Mouse (Mus musculus) heart, embryonic 12.5 days (tissue): ENCODE measurements around the gene Gpr162. TPM values are rescaled to one million over a fixed set of nuclear protein-coding genes. Genes with fewer than 3 reads are reported as not detected.

Experiments used
- ATAC-seq: fragments of 200-750 bp; cut with Nextera tagmentation; 2 replicates; pipeline ENCODE4 v1.8.0; 2017; ENCODE audit warnings: moderate TSS enrichment, moderate library complexity; ENCODE audit not compliant: insufficient number of reproducible peaks, low FRiP score
- H3K27ac ChIP-seq: fragments of 300-500 bp; sonication (generic); 2 replicates; pipeline ENCODE4 v1.5.1; 2016; ENCODE audit warnings: mild to moderate bottlenecking, moderate library complexity; ENCODE audit not compliant: poor library complexity, severe bottlenecking
- H3K27me3 ChIP-seq: fragments of 300-500 bp; sonication (generic); replicated peaks from 2 replicates; pipeline ENCODE4 v1.6.1; 2016; ENCODE audit warnings: mild to moderate bottlenecking, moderate library complexity
- H3K36me3 ChIP-seq: fragments of 300-500 bp; sonication (generic); 2 replicates; pipeline ENCODE4 v1.6.1; 2016; ENCODE audit warnings: mild to moderate bottlenecking, moderate library complexity
- H3K4me1 ChIP-seq: fragments of 300-500 bp; sonication (generic); replicated peaks from 2 replicates; pipeline ENCODE4 v1.6.1; 2016; ENCODE audit warnings: mild to moderate bottlenecking
- H3K4me2 ChIP-seq: fragments of 300-500 bp; sonication (generic); 2 replicates; pipeline ENCODE4 v1.6.1; 2016; ENCODE audit warnings: mild to moderate bottlenecking, moderate library complexity
- H3K4me3 ChIP-seq: fragments of 300-500 bp; sonication (generic); 2 replicates; pipeline ENCODE4 v1.5.1; 2016; ENCODE audit warnings: mild to moderate bottlenecking
- H3K9ac ChIP-seq: fragments of 300-500 bp; sonication (generic); 2 replicates; pipeline ENCODE4 v1.6.1; 2016; ENCODE audit warnings: mild to moderate bottlenecking, moderate library complexity
- H3K9me3 ChIP-seq: fragments of 300-500 bp; sonication (generic); replicated peaks from 2 replicates; pipeline ENCODE4 v1.6.1; 2016; ENCODE audit warnings: mild to moderate bottlenecking, moderate library complexity
- WGBS: fragments of 180-500 bp; shearing (Covaris S2); methylation state at CpG from one replicate; pipeline ENCODE4 v1.1.7; 2016; 5-methylcytosine and 5-hydroxymethylcytosine counted together
- polyA plus RNA-seq: library from polyadenylated mRNA; unstranded; fragments of >200 nt; fragmentation: Nextera tagmentation; extraction: Ambion mirVana; gene quantifications from 2 replicates; pipeline ENCODE4 v1.2.1, GENCODE M21; 2016

Gene Gpr162
- polyA plus RNA-seq, 1 experiment from 2014 or later = 2.2 TPM

DNA sequence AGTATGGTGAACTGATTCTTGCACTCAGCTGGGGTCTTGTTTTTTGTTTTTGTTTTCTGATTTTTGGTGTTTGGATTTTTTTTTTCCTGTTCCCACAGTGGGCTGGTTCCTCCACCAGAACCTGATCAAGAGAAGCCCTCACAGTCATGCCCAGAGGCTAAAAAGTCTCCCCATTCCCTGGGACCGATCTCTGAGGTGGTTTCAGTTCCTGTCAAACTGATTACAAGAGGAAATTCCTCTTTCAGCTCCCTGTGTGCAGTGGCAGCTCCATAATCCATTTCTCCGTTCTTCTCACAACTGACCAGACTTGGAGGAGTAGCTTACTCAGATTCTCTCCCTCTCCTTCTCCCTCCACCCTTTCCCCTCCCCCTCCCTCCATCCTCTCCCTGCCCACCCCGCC lies 10.6 kb upstream of the Gpr162 start:
- Histone ChIP-seq H3K4me3 (no peak overlapping the region), H3K9me3 (no peaks in the 10 kb centered on the region), H3K27ac (no peak overlapping the region), H3K36me3 (no peaks in the 10 kb centered on the region), H3K27me3 (no peaks in the 10 kb centered on the region), H3K4me2 (no peak overlapping the region), H3K4me1 (no peaks in the 10 kb centered on the region), H3K9ac (no peak overlapping the region)
- ATAC-seq = no peak
- 25% methylated on average over 3 of the region's 3 CpGs for whole genome bisulfite sequencing

- peaks cover 43% of the 10 kb centered on the region for H3K27me3 ChIP-seq
- H3K9me3 ChIP-seq = no peaks in the 10 kb centered on the region
- H3K27ac ChIP-seq = no peak overlapping the region
- no peak for ATAC-seq
- WGBS = 58% methylated on average over 6 of the region's 7 CpGs
- no peaks in the 10 kb centered on the region for H3K36me3 ChIP-seq
- peaks cover 20% of the 10 kb centered on the region for H3K4me1 ChIP-seq
- no peak overlapping the region for H3K4me3 ChIP-seq
- no peak overlapping the region for H3K9ac ChIP-seq
- H3K4me2 ChIP-seq = no peak overlapping the region
Measured at GRCm38 (mm10) chr6:124866560-124866959, 2.8 kb upstream of the Gpr162 start.

- peaks cover 22% of the 10 kb centered on the region for H3K4me1 ChIP-seq
- H3K4me2 ChIP-seq = no peak overlapping the region
- H3K4me3 ChIP-seq = no peak overlapping the region
- H3K27ac ChIP-seq = no peak overlapping the region
- H3K27me3 ChIP-seq = peaks cover 50% of the 10 kb centered on the region
- WGBS = 64% methylated on average over 18 of the region's 18 CpGs
- no peaks in the 10 kb centered on the region for H3K9me3 ChIP-seq
- H3K36me3 ChIP-seq = no peaks in the 10 kb centered on the region
- 0 out of 2 replicates have a peak overlapping the region, but pooled peaks have one; percentile 1 for H3K9ac ChIP-seq
- ATAC-seq = no peak
Measured at GRCm38 (mm10) chr6:124865766-124866362, 2.1 kb upstream of the Gpr162 start.

DNA sequence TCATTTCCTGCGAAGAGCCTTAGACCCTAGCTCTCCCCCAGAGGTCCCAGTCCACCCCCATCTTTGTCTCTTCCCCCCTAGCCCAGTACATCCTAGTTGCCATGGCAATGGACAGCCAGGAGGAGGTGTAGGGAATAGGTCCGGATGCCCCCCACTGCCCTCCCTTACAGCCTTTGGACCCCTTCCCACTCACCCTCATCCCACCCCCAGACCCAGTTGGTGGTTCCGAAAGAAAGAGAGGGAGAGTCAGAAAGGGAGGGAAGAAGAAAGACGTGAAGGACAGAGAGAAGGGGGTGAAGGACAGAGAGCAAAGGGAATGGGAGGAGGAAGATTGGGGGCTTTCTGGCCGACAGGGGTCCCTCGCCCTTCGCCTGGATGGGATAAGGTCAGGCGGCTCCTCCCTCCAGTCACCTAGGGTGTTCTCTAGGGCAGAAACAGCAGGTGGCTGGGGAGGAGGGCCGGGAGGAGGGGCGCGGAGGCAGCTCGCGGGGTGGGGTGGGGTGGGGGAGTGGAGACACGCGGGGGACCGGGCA lies 592 bp downstream of the Gpr162 start:
- Histone ChIP-seq H3K27ac (no peak overlapping the region), H3K36me3 (no peaks in the 10 kb centered on the region), H3K9me3 (no peaks in the 10 kb centered on the region), H3K4me1 (peaks cover 32% of the 10 kb centered on the region), H3K4me2 (peak overlapping the region; percentile 95), H3K4me3 (peak overlapping the region; percentile 56), H3K27me3 (peaks cover 66% of the 10 kb centered on the region), H3K9ac (peak overlapping the region; percentile 76)
- ATAC-seq = no peak
- WGBS = 2% methylated on average over 12 of the region's 16 CpGs

DNA sequence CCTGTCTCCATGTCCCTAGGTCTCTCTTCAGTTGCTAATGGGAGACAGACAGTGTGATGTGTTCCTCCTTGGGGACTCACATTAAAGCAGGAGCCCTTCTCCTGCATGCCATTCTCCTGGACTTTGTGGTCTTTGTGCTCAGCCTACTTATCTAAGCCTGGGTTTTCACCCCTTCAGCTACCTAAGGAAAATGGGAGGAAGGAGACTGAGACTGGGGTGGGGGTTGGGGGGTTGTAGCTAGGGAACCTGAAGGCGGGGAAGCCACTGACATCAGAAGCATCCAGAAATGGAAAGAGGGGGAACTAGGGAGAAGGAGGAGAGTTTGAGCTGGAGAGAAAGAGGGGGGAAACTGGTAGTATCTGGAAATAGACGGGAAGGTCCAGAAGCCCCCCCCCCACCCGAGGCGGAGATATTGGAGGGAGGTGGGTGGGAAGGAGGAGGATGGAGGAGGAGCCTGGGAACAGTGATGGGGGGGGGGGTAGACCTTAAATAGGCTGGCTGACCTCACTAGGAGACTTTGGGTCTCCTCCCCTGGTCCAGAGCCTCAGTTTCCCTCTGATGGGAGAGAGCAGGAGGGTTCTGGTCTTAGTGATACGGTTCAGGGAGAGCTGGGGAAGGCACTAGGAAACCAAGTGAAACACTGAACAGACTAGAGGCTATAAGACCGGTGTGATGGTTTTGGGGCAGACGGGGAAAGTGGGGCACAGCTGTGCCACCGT lies 1.2 kb downstream of the Gpr162 start:
- Histone ChIP-seq H3K27ac (no peak overlapping the region), H3K4me3 (peak overlapping the region; percentile 56), H3K9me3 (no peaks in the 10 kb centered on the region), H3K27me3 (peaks cover 68% of the 10 kb centered on the region), H3K36me3 (no peaks in the 10 kb centered on the region), H3K4me1 (peaks cover 34% of the 10 kb centered on the region), H3K4me2 (peak overlapping the region; percentile 95), H3K9ac (peak overlapping the region; percentile 76)
- 17% methylated on average over 8 of the region's 8 CpGs for WGBS
- ATAC-seq = no peak

DNA sequence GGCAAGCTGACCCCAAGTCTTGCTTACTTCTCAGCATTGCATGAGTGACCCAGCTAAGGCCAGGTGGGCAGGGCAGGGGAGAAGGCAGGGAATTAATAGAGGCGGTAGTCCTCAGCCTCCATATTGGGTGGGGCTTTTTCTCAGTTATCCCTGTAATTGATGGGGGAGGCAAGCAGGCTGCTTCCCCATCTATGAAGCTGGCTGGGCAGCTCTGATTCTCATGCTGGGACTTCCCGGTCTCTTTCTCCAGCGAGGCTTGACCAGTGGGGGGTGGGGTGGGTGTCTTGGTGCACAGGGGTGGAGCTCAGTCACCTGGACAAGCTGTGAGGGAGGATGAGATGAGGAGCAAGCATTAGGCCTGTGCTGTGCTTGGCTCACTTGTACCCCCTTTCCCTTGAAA lies 2.0 kb downstream of the Gpr162 start:
- peaks cover 62% of the 10 kb centered on the region for H3K27me3 ChIP-seq
- H3K4me3 ChIP-seq = no peak overlapping the region
- H3K9me3 ChIP-seq = no peaks in the 10 kb centered on the region
- 44% methylated on average over 3 of the region's 3 CpGs for WGBS
- no peak overlapping the region for H3K4me2 ChIP-seq
- ATAC-seq = no peak
- H3K27ac ChIP-seq = no peak overlapping the region
- no peaks in the 10 kb centered on the region for H3K36me3 ChIP-seq
- H3K4me1 ChIP-seq = peaks cover 37% of the 10 kb centered on the region
- H3K9ac ChIP-seq = no peak overlapping the region

DNA sequence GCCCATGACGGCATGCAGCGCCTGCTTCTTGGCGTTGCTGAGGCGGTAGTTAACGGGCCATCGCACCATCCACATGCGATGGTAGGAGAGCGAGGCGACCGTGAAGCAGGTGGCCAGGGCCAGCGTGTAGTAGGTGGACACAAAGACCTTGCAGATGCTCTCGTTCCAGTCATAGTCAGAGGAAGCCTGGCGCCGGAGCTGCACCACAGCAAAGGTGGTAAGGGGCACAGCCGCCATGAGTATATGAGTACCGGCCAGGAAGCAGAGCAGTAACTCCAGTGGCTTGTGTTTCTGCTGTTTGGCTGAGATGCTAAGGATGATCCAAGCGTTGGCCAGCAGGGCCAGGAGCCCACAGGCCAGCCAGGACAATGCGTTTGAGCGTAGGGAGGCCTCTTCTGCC lies 2.5 kb downstream of the Gpr162 start:
- ATAC-seq = no peak
- H3K36me3 ChIP-seq = no peaks in the 10 kb centered on the region
- peaks cover 56% of the 10 kb centered on the region for H3K27me3 ChIP-seq
- H3K4me3 ChIP-seq = no peak overlapping the region
- no peak overlapping the region for H3K4me2 ChIP-seq
- WGBS = 79% methylated on average over 19 of the region's 19 CpGs
- H3K9me3 ChIP-seq = no peaks in the 10 kb centered on the region
- peaks cover 42% of the 10 kb centered on the region for H3K4me1 ChIP-seq
- no peak overlapping the region for H3K27ac ChIP-seq
- H3K9ac ChIP-seq = no peak overlapping the region

DNA sequence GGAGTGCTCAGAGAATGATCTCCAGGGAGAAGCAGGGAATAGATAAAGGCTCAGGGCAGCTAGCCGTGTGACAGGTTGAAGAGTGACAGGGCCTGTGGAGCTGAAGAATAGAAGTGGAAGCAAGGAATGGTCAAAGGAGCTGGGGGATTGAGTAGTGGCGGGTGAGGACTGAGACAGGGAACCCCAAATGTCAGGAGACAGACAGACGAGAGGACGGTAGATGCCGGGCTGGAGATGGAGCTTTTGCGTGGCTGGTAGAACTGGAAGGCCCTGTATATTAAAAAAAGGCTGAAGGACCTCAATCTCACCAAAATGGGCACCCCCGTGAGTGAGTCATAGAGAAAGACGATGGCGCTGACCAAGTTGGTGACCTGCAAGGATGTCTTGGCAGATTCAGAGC lies 3.3 kb downstream of the Gpr162 start:
- peaks cover 52% of the 10 kb centered on the region for H3K27me3 ChIP-seq

DNA sequence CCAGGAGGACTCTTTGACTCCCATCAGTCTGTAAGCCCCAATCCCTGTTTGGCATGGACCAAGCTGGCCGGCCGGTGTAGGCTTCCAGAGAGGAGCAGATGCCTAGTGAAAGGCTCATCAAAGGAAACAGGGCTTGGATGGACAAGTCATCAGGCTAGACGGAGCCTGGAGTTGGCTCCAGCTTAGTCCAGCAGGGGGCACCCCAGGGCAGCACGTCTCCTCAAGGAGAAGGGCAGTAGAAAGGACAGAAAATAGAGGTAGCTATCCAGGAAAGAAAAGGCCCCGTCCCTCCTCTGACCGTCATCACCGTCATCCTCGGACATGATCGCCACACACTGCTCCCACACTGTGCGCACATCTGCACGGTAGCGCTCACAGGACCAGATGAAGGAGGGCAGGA lies 4.1 kb downstream of the Gpr162 start:
- Histone ChIP-seq H3K27me3 (peaks cover 45% of the 10 kb centered on the region), H3K4me1 (peaks cover 53% of the 10 kb centered on the region), H3K4me3 (0 out of 2 replicates have a peak overlapping the region, but pooled peaks have one; percentile 10), H3K4me2 (peak overlapping the region; percentile 43), H3K9ac (peak overlapping the region; percentile 60; the same call in 1 of the 2 replicates), H3K9me3 (no peaks in the 10 kb centered on the region), H3K27ac (no peak overlapping the region), H3K36me3 (no peaks in the 10 kb centered on the region)
- no peak for ATAC-seq
- WGBS = 9% methylated on average over 12 of the region's 12 CpGs

More for the DNA sequence above, 3.3 kb downstream of the Gpr162 start:
- Histone ChIP-seq H3K9ac (no peak overlapping the region), H3K4me1 (peaks cover 49% of the 10 kb centered on the region), H3K9me3 (no peaks in the 10 kb centered on the region), H3K27ac (no peak overlapping the region), H3K4me2 (no peak overlapping the region), H3K4me3 (no peak overlapping the region), H3K36me3 (no peaks in the 10 kb centered on the region)
- WGBS = 66% methylated on average over 9 of the region's 9 CpGs
- no peak for ATAC-seq

GRCm38 (mm10) chr6:124858561-124859318 lies 5.0 kb downstream of the Gpr162 start:
- H3K4me3 ChIP-seq = no peak overlapping the region
- no peak overlapping the region for H3K27ac ChIP-seq
- WGBS = 66% methylated on average over 28 of the region's 28 CpGs
- 0 out of 2 replicates have a peak, but pooled peaks cover 5% of the 10 kb centered on the region for H3K36me3 ChIP-seq
- H3K4me1 ChIP-seq = peaks cover 53% of the 10 kb centered on the region
- peak overlapping the region; percentile 96 for H3K4me2 ChIP-seq
- H3K27me3 ChIP-seq = peaks cover 38% of the 10 kb centered on the region
- ATAC-seq = no peak
- no peaks in the 10 kb centered on the region for H3K9me3 ChIP-seq
- H3K9ac ChIP-seq = no peak overlapping the region
